Mouse (Mus musculus): ENCODE measurements at regions not wholly inside any gene's neighbourhood (a gene's known extent, or its start where the extent isn't known, plus 50 kb on each side); places are given as distances from the start of the nearest gene placed in this dataset.
"Not testable (repeated sequence)": the region's sequence is repeated elsewhere in the genome, so short reads cannot be mapped to it uniquely, and the experiment has no call there.

DNA sequence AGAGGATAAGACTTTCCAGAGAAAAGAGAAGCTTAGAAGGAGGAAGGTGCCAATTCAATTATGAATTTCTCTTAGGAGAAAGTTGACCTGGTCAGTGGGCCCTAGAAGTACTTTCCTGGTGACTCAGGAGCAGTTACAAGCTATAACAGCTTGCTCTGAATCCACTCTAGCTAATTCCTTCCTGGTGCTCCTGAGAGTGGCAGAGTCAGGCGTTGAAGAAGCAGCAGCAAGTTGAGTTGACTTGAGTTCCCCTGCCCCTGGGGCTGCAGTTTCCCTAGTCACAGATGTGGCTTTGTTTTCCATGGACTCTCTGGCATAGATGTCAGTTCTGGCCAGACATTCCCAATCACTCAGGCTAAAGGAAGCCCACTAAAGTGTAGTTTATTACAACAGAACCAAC lies 85.9 kb downstream of the Osr1 start:
- DNase-seq: no peak

DNA sequence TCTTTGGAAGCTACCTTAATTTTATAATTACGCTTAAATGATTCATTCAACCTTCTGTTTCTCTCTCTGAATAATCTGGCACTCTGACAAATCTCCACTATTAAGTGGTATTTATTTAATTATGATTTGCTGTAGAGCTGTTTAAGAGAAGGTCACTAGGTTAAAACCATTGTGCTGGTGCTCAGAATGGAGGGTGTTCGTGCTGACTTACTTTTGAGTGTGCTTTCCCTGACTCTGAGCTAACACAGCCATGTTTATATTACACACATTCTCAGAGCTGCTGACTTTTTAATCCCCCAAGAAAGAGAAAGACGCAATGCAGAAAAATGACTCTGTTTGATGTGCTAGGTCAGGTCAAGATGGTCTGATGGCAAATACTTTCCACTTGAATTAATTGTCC lies 86.4 kb downstream of the Osr1 start:
- DNase-seq: no peak

DNA sequence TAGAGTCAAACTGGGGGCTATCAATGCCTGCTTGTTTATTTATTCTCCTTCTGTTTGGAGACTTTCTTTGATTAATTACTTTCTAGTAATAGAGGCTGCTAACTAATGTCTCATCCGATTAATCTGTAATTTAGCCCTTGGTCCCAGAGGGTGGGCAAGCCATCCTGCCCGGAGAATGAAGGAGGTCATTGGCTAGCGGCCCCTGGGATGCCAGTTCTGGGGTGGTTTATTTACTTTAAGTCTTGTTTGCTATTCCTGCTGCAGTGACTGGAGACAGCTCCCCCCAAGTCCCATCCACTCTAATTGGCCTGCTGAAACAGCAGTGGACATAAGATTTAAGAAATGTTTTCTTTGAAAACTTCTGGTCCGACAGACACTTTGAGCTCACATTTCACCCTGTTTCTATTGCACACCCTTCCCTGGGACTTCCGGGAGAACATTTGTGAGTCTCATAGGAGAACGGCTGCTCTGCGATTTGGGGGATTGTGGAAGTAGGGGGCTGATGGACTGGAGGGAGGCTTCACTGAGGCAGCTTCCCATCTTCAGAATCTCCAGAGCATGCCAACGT lies 87.4 kb downstream of the Osr1 start:
- DNase-seq: no peak

GRCm38 (mm10) chr12:9657793-9658192 lies 87.9 kb downstream of the Osr1 start:
- peak; percentile 20 for DNase-seq

- DNase-seq: no peak
Measured at GRCm38 (mm10) chr12:9660299-9660698, 90.4 kb downstream of the Osr1 start.

DNA sequence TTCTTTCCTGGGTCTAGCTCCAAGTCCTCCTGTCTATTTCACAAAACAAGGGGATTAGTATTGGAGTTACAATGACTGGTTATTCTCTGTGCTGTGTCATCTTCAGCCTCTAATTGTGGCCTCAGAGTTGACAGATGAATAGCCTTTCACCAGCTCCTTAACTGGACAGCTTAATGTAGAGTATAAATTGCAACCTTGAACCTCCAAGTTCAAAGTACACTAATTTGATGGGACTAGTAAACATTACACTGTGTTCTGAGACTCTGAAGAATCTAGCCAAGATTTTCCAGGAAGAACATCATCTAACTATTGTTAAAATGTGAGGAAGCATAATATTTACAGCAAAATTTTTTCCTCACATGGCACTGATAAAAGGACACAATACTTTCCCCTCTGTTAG lies 118.9 kb downstream of the Osr1 start:
- DNase-seq: no peak

DNA sequence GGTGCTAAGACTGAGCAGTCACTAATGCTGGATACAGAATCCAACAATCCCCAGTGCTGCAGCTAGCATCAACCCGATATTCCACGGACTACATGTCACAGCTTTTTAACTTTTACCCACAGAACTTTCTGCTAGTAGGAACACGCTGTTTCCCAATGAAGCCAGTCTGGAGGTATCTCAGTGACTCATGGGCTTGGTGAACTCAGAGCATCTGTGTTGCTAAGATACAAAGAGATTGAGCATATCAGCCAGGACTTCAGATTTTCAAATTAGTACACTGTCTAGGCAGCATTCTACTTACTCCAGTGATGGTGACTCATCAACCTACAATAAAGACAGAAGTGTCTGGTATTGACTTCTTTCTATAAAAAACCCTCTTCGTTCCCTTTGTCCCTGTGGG lies 119.6 kb downstream of the Osr1 start:
- no peak for DNase-seq

- peak; percentile 7 for DNase-seq
Measured at GRCm38 (mm10) chr12:9732921-9733320, 163.0 kb downstream of the Osr1 start.

DNA sequence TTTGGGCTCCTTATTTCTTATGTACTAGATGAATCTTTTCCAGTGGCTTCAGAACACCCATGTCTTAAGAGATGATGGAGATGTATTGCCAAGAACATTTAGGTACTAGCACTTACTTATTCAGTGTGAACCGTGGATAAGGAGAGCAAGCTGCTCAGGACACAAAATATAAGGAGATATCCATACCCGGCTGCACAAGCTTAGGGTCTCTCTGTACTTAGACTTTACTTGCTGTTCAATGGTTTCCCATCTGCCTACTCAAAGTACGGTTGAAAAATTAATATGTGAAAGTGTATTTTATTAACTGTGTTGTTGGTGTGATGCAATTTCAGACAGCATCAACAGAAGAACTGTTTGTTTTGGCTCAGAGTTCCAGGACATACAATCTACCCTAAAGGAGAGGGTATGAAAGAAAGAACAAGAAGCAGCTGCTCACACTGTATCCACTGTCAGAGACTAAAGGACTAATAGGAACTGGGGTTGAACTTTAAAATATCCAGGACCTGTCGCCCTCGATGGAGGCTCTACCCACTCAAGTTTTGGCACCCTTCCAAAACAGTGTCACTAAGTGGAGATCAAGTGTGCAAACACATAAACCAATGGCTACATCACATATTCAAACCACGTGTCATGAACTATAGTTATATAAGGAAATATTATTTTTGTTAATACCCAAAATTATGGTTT lies 174.9 kb downstream of the Osr1 start:
- DNase-seq: no peak

DNA sequence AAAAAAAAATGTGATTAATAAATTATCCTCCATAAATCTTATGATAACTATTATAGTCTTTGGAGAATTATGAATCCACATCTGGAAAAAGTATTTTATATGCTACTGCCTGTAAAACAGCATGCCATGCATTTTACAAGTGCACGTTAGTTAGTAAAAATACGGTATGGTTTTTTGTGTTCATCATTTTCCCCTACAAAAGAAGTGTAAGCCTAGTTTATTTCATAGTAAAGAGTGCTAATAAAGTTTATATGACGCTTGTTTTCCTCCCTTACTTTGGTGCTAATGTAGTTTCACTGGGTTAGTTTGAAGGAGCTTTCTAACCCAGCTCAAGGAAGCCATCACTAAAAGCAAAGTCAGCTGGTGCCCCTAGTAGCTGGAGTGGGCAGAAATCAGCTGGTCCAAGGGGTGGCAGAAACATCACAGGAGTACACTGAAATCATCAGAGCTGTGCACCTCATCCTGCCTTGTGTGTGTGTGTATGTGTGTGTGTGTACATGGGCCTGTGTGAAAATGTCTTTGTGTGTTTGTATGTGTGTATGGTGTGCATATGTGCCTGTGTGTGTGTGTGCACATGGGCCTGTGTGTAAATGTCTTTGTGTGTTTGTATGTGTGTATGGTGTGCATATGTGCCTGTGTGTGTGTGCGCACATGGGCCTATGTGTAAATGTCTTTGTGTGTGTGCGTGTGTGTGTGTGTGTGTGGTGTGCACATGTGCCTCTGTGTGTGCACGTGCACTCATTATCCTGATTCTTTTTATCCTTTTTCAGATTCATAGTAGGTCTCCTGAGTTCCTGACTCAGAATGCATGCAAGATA lies 181.6 kb downstream of the Osr1 start:
- no peak for DNase-seq

DNA sequence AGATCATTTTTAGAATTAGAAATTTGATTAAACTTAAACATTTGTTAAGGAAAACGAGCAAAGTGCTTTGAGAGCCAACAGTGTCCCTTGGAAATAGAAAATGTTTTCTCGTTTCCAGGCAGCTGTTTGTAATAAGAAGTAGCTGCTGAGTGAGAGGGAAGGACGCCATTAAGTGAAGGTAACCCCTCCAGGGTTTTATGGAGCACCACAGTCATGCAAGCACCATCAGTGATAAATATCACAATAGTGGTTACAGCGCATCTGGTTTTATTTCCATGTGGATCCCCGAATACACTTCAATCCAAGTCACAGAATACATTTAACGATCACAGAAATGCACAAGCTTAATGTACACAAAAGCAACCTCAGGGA lies 182.1 kb downstream of the Osr1 start:
- no peak for DNase-seq

DNA sequence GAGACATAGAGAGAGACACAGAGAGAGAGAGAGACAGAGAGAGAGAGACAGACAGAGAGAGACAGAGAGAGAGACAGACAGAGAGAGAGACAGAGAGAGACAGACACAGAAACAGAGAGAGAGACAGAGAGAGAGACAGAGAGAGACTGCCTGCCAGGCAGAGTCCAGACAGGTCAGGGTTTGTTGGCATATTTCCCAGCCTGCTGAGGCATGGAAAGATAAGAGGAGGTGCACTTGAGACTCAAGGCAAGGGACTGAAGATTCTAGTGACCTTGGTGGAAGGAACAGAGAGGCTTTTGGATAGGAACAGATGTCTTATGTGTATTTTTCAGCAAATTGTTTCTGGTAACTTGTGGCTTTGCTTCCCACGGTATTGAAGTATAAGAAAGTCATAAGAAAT lies 186.5 kb downstream of the Osr1 start:
- DNase-seq: peak; percentile 43

GRCm38 (mm10) chr12:9760818-9761217 lies 190.9 kb downstream of the Osr1 start:
- DNase-seq: no peak

DNA sequence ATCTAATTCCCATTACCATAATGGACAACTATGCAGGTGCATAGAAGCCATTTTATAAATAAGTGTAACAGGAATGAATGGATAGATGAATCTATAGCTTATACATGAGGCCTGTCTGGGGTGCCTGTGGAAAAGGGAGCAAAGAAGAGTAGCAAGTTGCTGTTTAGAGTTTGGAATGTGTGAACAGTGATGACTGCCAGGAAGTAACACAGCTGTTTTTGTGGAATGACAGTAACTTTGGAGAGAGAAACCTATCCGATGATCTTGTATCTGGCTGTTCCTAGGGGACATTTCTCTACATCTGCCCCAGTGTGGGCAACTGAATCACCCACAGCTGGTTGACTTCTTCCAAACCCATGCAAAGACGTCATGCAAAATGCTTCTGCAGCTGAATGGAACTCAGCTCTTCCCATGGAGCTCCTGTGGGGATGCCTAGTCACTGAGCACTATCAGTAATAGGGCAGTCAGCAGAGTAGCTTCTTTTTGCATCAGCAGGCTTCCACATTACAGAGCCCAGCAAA lies 192.4 kb downstream of the Osr1 start:
- DNase-seq: not testable (repeated sequence)

DNA sequence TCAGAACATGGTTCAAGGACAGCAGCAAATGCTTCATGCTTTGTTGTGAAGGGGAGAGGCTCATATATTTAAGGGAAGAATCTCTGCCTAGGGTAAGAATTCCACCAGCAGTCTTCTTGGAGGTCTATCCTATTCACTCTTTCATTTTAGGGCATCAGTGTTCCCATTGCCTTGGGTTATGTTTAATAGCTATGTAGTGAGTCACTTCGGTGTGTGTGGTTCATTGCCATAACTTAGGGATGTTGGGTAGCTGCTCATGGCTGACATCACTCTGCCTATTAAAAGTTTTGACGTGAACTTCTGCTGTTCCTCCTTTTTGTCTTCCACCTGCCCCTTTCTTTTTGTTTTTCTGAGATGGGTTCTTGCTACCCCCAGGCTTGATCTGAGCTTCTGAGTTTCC lies 192.9 kb downstream of the Osr1 start:
- DNase-seq: no peak

DNA sequence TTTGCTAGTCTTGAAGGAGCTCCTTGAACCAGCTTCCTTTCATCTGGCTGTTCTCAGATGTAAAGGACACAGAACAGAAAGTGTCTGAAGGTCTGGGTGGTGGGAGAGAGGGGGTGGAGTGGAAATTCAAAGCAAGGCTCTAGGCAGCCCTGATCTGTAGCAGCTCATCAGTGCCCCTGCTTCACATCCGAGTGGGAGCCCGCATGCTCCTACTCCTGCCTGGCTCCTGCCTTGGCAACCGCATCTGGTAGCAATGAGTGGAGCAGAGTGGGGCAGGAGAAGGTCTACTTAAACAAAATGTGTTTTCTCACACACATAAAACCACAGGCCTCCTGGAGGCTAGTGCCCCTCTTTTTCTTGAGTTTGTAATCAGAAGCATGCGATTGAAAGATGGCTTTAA lies 201.0 kb downstream of the Osr1 start:
- no peak for DNase-seq

DNA sequence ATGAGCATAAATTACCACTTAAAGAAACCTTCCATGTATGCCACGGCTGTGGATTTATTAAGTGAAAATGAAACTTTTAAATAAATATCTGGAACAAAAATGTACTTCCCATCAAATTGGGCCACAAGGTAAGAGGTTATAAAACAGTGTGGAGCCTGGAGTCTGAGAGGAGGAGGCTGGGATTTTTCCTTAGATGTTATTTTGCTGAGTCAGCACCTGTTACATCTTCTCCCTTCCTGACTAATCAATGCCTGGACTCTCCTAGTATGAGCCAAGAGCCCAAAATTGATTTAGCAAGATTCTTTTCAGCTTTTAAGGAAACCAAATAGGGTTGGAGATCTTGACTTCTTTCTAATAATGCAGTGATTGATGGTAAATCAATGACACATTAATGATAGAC lies 203.0 kb downstream of the Osr1 start:
- no peak for DNase-seq

- no peak for DNase-seq
Measured at GRCm38 (mm10) chr12:9802284-9802683, 232.4 kb downstream of the Osr1 start.

GRCm38 (mm10) chr12:9807406-9807805 lies 237.5 kb downstream of the Osr1 start:
- DNase-seq: no peak

DNA sequence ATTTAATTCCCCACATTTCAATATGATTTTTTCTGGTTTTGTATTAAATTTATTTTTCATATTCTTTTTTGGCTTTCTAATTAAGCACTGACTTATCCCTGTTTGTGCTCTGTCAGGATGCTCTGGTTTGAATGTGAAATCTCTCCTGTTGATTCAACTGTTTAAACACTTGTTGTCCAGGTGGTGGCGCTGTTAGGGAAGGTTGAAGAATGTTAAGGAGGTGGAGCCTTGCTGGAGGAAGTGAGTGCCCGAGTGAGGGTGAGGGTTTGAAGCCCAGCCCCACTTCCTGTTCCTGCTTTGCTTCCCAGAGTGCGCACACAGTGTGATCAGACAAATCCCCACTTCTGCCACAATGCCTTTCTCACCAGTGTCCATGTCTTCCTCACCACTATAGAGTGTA lies 263.4 kb downstream of the Osr1 start:
- DNase-seq: peak; percentile 5

GRCm38 (mm10) chr12:9839198-9839845 lies 269.4 kb downstream of the Osr1 start:
- DNase-seq: no peak

- DNase-seq: no peak
Measured at GRCm38 (mm10) chr12:9839949-9840348, 270.0 kb downstream of the Osr1 start.

- no peak for DNase-seq
Measured at GRCm38 (mm10) chr12:9847034-9847433, 277.1 kb downstream of the Osr1 start.
